Mouse (Mus musculus) heart, postnatal 0 days (tissue): Measurements from ENCODE around the gene Pepd. TPM values are rescaled to one million over a fixed set of nuclear protein-coding genes. Genes with fewer than 3 reads are reported as not detected.

Source experiments
- ATAC-seq: fragments of 200-750 bp; cut with Nextera tagmentation; 2 replicates; pipeline ENCODE4 v1.8.0; 2017; ENCODE audit warnings: low read depth, moderate number of reproducible peaks, moderate library complexity; ENCODE audit not compliant: insufficient read depth
- DNase-seq: peaks from one replicate; pipeline ENCODE4 v3.0.0-alpha.2; 2016; ENCODE audit warnings: low spot score
- H3K27ac ChIP-seq: fragments of 300-500 bp; sonication (generic); 2 replicates; pipeline ENCODE4 v1.5.1; 2014; ENCODE audit warnings: low read depth, mild to moderate bottlenecking
- H3K27me3 ChIP-seq: fragments of 300-500 bp; sonication (generic); 2 replicates; pipeline ENCODE4 v1.6.1; 2014; ENCODE audit warnings: low read length, mixed read lengths; ENCODE audit not compliant: control insufficient read depth, insufficient read depth
- H3K36me3 ChIP-seq: fragments of 300-500 bp; sonication (generic); replicated peaks from 2 replicates; pipeline ENCODE4 v1.6.1; 2014; ENCODE audit warnings: low read length, mixed read lengths; ENCODE audit not compliant: control insufficient read depth, insufficient read depth
- H3K4me1 ChIP-seq: fragments of 300-500 bp; sonication (generic); 2 replicates; pipeline ENCODE4 v1.6.1; 2014; ENCODE audit warnings: antibody characterized with exemption; ENCODE audit not compliant: control insufficient read depth, insufficient read depth
- H3K4me2 ChIP-seq: fragments of 300-500 bp; sonication (generic); 2 replicates; pipeline ENCODE4 v1.6.1; 2014; ENCODE audit warnings: low read depth, mild to moderate bottlenecking, low read length, moderate library complexity
- H3K4me3 ChIP-seq: fragments of 300-500 bp; sonication (generic); 2 replicates; pipeline ENCODE4 v1.5.1; 2014; ENCODE audit warnings: low read depth, low read length
- H3K9ac ChIP-seq: fragments of 300-500 bp; sonication (generic); replicated peaks from 2 replicates; pipeline ENCODE4 v1.6.1; 2014; ENCODE audit warnings: low read depth, low read length, mixed read lengths
- H3K9me3 ChIP-seq: fragments of 300-500 bp; sonication (generic); replicated peaks from 2 replicates; pipeline ENCODE4 v1.6.1; 2016; ENCODE audit warnings: low read length; ENCODE audit not compliant: control insufficient read depth
- CTCF ChIP-seq: IDR thresholded peaks from 2 replicates; pipeline ENCODE4 v1.5.1; 2016; ENCODE audit warnings: antibody characterized with exemption, control low read depth, low read depth
- EP300 ChIP-seq: IDR thresholded peaks from 2 replicates; pipeline ENCODE4 v1.6.1; 2016; ENCODE audit warnings: antibody characterized with exemption, low read depth
- WGBS: fragments of 180-500 bp; shearing (Covaris S2); extraction: QIAGEN DNeasy Blood & Tissue Kit; methylation state at CpG from one replicate; pipeline ENCODE4 v1.1.7; 2014; 5-methylcytosine and 5-hydroxymethylcytosine counted together
- polyA plus RNA-seq: library from polyadenylated mRNA; unstranded; fragments of >200 nt; fragmentation: Nextera tagmentation; extraction: Ambion mirVana; gene quantifications from 2 replicates; pipeline ENCODE4 v1.2.1, GENCODE M21; 2015
- total RNA-seq: library from RNA; depleted of rRNA; stranded (reverse); fragments of >200 nt; gene quantifications from 2 replicates; pipeline ENCODE4 v1.2.3, GENCODE M21; 2014; ENCODE audit warnings: low replicate concordance

The Pepd gene
- total and polyA plus RNA-seq, 2 experiments from 2014 or later, result 37.1 to 43.0 TPM

- H3K9ac ChIP-seq, result no peak overlapping the region
- 35% methylated on average over 24 of the region's 24 CpGs for WGBS
- H3K4me3 ChIP-seq, result no peak overlapping the region
- H3K27me3 ChIP-seq, result 0 out of 2 replicates have a peak, but pooled peaks cover 4% of the 10 kb centered on the region
- no peak overlapping the region for H3K4me2 ChIP-seq
- no peak for TF ChIP-seq EP300
- ATAC-seq (no peak), DNase-seq (no peak)
- no peak overlapping the region for H3K27ac ChIP-seq
- H3K36me3 ChIP-seq, result no peaks in the 10 kb centered on the region
- H3K9me3 ChIP-seq, result no peaks in the 10 kb centered on the region
- H3K4me1 ChIP-seq, result peaks cover 6% of the 10 kb centered on the region
These were observed 1.8 kb upstream of the Pepd start for GRCm38 (mm10) chr7:34910096-34911066.

GRCm38 (mm10) chr7:34913956-34914355, 1.8 kb downstream of the Pepd start:
- Histone ChIP-seq H3K36me3 (no peaks in the 10 kb centered on the region), H3K27ac (no peak overlapping the region), H3K4me2 (no peak overlapping the region), H3K4me1 (peaks cover 6% of the 10 kb centered on the region), H3K27me3 (0 out of 2 replicates have a peak, but pooled peaks cover 4% of the 10 kb centered on the region), H3K9me3 (no peaks in the 10 kb centered on the region), H3K4me3 (no peak overlapping the region), H3K9ac (no peak overlapping the region)
- DNase-seq (no peak), ATAC-seq (no peak)
- no peak for TF ChIP-seq CTCF
- no peak for TF ChIP-seq EP300
- 91% methylated on average over 9 of the region's 9 CpGs for WGBS

- no peak for ATAC-seq
- WGBS, result 82% methylated on average over 5 of the region's 5 CpGs
- DNase-seq, result no peak
- peaks cover 6% of the 10 kb centered on the region for H3K4me1 ChIP-seq
- H3K9ac ChIP-seq, result no peak overlapping the region
- TF ChIP-seq EP300 (no peak), CTCF (no peak)
- H3K27ac ChIP-seq, result no peak overlapping the region
- H3K36me3 ChIP-seq, result no peaks in the 10 kb centered on the region
- no peak overlapping the region for H3K4me2 ChIP-seq
- no peaks in the 10 kb centered on the region for H3K27me3 ChIP-seq
- no peaks in the 10 kb centered on the region for H3K9me3 ChIP-seq
- H3K4me3 ChIP-seq, result no peak overlapping the region
These were observed 3.4 kb downstream of the Pepd start for GRCm38 (mm10) chr7:34915555-34915954.

GRCm38 (mm10) chr7:34917558-34917957, 5.4 kb downstream of the Pepd start:
- WGBS, result 71% methylated on average over 6 of the region's 6 CpGs
- no peak overlapping the region for H3K4me2 ChIP-seq
- DNase-seq (no peak), ATAC-seq (no peak)
- H3K27me3 ChIP-seq, result no peaks in the 10 kb centered on the region
- no peaks in the 10 kb centered on the region for H3K9me3 ChIP-seq
- no peak overlapping the region for H3K4me3 ChIP-seq
- H3K36me3 ChIP-seq, result no peaks in the 10 kb centered on the region
- no peak overlapping the region for H3K9ac ChIP-seq
- no peak overlapping the region for H3K27ac ChIP-seq
- no peak for TF ChIP-seq EP300
- no peak for TF ChIP-seq CTCF
- peaks cover 6% of the 10 kb centered on the region for H3K4me1 ChIP-seq

- WGBS, result 89% methylated on average over 4 of the region's 4 CpGs
These were observed 5.8 kb downstream of the Pepd start for GRCm38 (mm10) chr7:34917998-34918397.

More at GRCm38 (mm10) chr7:34917998-34918397, 5.8 kb downstream of the Pepd start:
- Histone ChIP-seq H3K4me2 (no peak overlapping the region), H3K27ac (no peak overlapping the region), H3K9ac (no peak overlapping the region), H3K9me3 (no peaks in the 10 kb centered on the region), H3K36me3 (no peaks in the 10 kb centered on the region), H3K4me1 (peaks cover 2% of the 10 kb centered on the region), H3K4me3 (no peak overlapping the region), H3K27me3 (no peaks in the 10 kb centered on the region)
- TF ChIP-seq EP300 (no peak), CTCF (no peak)
- ATAC-seq (no peak), DNase-seq (no peak)
